Mouse (Mus musculus): ENCODE data around the gene Pdgfb. TPM values are rescaled to one million over a fixed set of nuclear protein-coding genes. Genes with fewer than 3 reads are reported as not detected.

Gene Pdgfb
- polyA plus RNA-seq, 1 experiment = 21.7 TPM

- Histone ChIP-seq H3K4me2 (ENCODE audit: low read depth) (peak overlapping the region; percentile 15), H3ac (ENCODE audit: control insufficient read depth, insufficient read length) (no peak overlapping the region), H3K27me3 (ENCODE audit: control insufficient read depth, insufficient read depth, insufficient read length) (no peaks in the 10 kb centered on the region), H3K36me3 (ENCODE audit: control insufficient read depth, insufficient read depth) (no peaks in the 10 kb centered on the region), H3K4me3 (no peak overlapping the region), H3K79me2 (ENCODE audit: control insufficient read depth, insufficient read depth) (peaks cover 76% of the 10 kb centered on the region)
- TF ChIP-seq TCF3 (IDR thresholded peaks at IDR 0.05; ENCODE audit: insufficient read length, low read depth) (no peak), MYOD1 (IDR thresholded peaks at IDR 0.05; ENCODE audit: control insufficient read depth in 1 of 3, insufficient read length in 2 of 3, low read depth in 2 of 3) (peak in 2 of 3 experiments; percentile 38 to 86), SRF (IDR thresholded peaks at IDR 0.05; ENCODE audit: control insufficient read depth, insufficient read length, low read depth) (no peak), POLR2AphosphoS2 (IDR thresholded peaks at IDR 0.05; ENCODE audit: insufficient read length, low read depth) (no peak), MYOG (IDR thresholded peaks at IDR 0.05; ENCODE audit: control insufficient read depth in 1 of 3, insufficient read depth in 1 of 3, insufficient read length in 2 of 3, low read depth in 2 of 3) (peak in 1 of 3 experiments; percentile 59), MAX (IDR thresholded peaks at IDR 0.05; ENCODE audit: low read depth) (no peak)
Observed at GRCm38 (mm10) chr15:80009421-80010181, 5.2 kb downstream of the Pdgfb start.

- Histone ChIP-seq H3K4me2 (ENCODE audit: low read depth) (no peak overlapping the region), H3ac (ENCODE audit: control insufficient read depth, insufficient read length) (no peak overlapping the region), H3K4me3 (no peak overlapping the region), H3K79me2 (ENCODE audit: control insufficient read depth, insufficient read depth) (peaks cover 73% of the 10 kb centered on the region), H3K27me3 (ENCODE audit: control insufficient read depth, insufficient read depth, insufficient read length) (no peaks in the 10 kb centered on the region), H3K36me3 (ENCODE audit: control insufficient read depth, insufficient read depth) (no peaks in the 10 kb centered on the region)
- no peak for TF ChIP-seq MAX (IDR thresholded peaks at IDR 0.05; ENCODE audit: low read depth)
- no peak for TF ChIP-seq SRF (IDR thresholded peaks at IDR 0.05; ENCODE audit: control insufficient read depth, insufficient read length, low read depth)
- TF ChIP-seq TCF12 (IDR thresholded peaks at IDR 0.05; ENCODE audit: insufficient read depth, poor library complexity, severe bottlenecking) = no peak
- TF ChIP-seq E2F4 (IDR thresholded peaks at IDR 0.05; ENCODE audit: insufficient read depth) = no peak
- no peak for TF ChIP-seq CEBPB (IDR thresholded peaks at IDR 0.05; ENCODE audit: insufficient read depth, poor library complexity, severe bottlenecking)
- no peak for TF ChIP-seq MYOG (IDR thresholded peaks at IDR 0.05; ENCODE audit: control insufficient read depth in 1 of 3, insufficient read depth in 1 of 3, insufficient read length in 2 of 3, low read depth in 2 of 3)
- TF ChIP-seq POLR2AphosphoS2 (IDR thresholded peaks at IDR 0.05; ENCODE audit: insufficient read length, low read depth) = no peak
- no peak for TF ChIP-seq REST (IDR thresholded peaks at IDR 0.05; ENCODE audit: insufficient read depth, insufficient read length)
- TF ChIP-seq TCF3 (IDR thresholded peaks at IDR 0.05; ENCODE audit: insufficient read length, low read depth) = no peak
Observed at GRCm38 (mm10) chr15:80008461-80008860, 6.3 kb downstream of the Pdgfb start.

- no peak for TF ChIP-seq USF1 (IDR thresholded peaks at IDR 0.05; ENCODE audit: low read depth)
- TF ChIP-seq E2F4 (IDR thresholded peaks at IDR 0.05; ENCODE audit: insufficient read depth) = no peak
- no peak for TF ChIP-seq POLR2A (IDR thresholded peaks at IDR 0.05; ENCODE audit: insufficient read length, low read depth)
- peak in 1 of 3 experiments; percentile 40 for TF ChIP-seq MYOG (IDR thresholded peaks at IDR 0.05; ENCODE audit: control insufficient read depth in 1 of 3, insufficient read depth in 1 of 3, insufficient read length in 2 of 3, low read depth in 2 of 3)
- Histone ChIP-seq H3K79me2 (ENCODE audit: control insufficient read depth, insufficient read depth) (peaks cover 55% of the 10 kb centered on the region), H3K4me2 (ENCODE audit: low read depth) (peak overlapping the region; percentile 28), H3ac (ENCODE audit: control insufficient read depth, insufficient read length) (no peak overlapping the region), H3K4me3 (no peak overlapping the region), H3K27me3 (ENCODE audit: control insufficient read depth, insufficient read depth, insufficient read length) (no peaks in the 10 kb centered on the region), H3K36me3 (ENCODE audit: control insufficient read depth, insufficient read depth) (peaks cover 3% of the 10 kb centered on the region)
Observed at GRCm38 (mm10) chr15:80006156-80006555, 8.6 kb downstream of the Pdgfb start.

- Histone ChIP-seq H3K79me2 (ENCODE audit: control insufficient read depth, insufficient read depth) (peaks cover 47% of the 10 kb centered on the region), H3K27me3 (ENCODE audit: control insufficient read depth, insufficient read depth, insufficient read length) (no peaks in the 10 kb centered on the region), H3K36me3 (ENCODE audit: control insufficient read depth, insufficient read depth) (peaks cover 3% of the 10 kb centered on the region), H3ac (ENCODE audit: control insufficient read depth, insufficient read length) (no peak overlapping the region), H3K4me3 (no peak overlapping the region), H3K4me2 (ENCODE audit: low read depth) (no peak overlapping the region)
- no peak for TF ChIP-seq POLR2AphosphoS2 (IDR thresholded peaks at IDR 0.05; ENCODE audit: insufficient read length, low read depth)
- no peak for TF ChIP-seq CEBPB (IDR thresholded peaks at IDR 0.05; ENCODE audit: insufficient read depth, poor library complexity, severe bottlenecking)
- no peak for TF ChIP-seq TCF12 (IDR thresholded peaks at IDR 0.05; ENCODE audit: insufficient read depth, poor library complexity, severe bottlenecking)
- TF ChIP-seq POLR2A (IDR thresholded peaks at IDR 0.05; ENCODE audit: insufficient read length, low read depth) = no peak
- TF ChIP-seq MYOG (IDR thresholded peaks at IDR 0.05; ENCODE audit: control insufficient read depth in 1 of 3, insufficient read depth in 1 of 3, insufficient read length in 2 of 3, low read depth in 2 of 3) = no peak
Observed at GRCm38 (mm10) chr15:80005436-80005835, 9.3 kb downstream of the Pdgfb start.

- peaks cover 10% of the 10 kb centered on the region for H3K36me3 ChIP-seq (ENCODE audit: control insufficient read depth, insufficient read depth)
- no peak overlapping the region for H3ac ChIP-seq (ENCODE audit: control insufficient read depth, insufficient read length)
- H3K79me2 ChIP-seq (ENCODE audit: control insufficient read depth, insufficient read depth) = peaks cover 44% of the 10 kb centered on the region
- no peak overlapping the region for H3K4me2 ChIP-seq (ENCODE audit: low read depth)
- TF ChIP-seq MAX (IDR thresholded peaks at IDR 0.05; ENCODE audit: low read depth) = no peak
- TF ChIP-seq REST (IDR thresholded peaks at IDR 0.05; ENCODE audit: insufficient read depth, insufficient read length) = no peak
- TF ChIP-seq CEBPB (IDR thresholded peaks at IDR 0.05; ENCODE audit: insufficient read depth, poor library complexity, severe bottlenecking) = no peak
- no peak overlapping the region for H3K4me3 ChIP-seq
- H3K27me3 ChIP-seq (ENCODE audit: control insufficient read depth, insufficient read depth, insufficient read length) = no peaks in the 10 kb centered on the region
Observed at GRCm38 (mm10) chr15:80004644-80005340, 10.0 kb downstream of the Pdgfb start.
